Mouse (Mus musculus): Measurements from ENCODE around the gene Lrrc25. TPM values are rescaled to one million over a fixed set of nuclear protein-coding genes. Genes with fewer than 3 reads are reported as not detected.

Gene Lrrc25
- 4.0 to 6.8 TPM (median 5.4 TPM) in 4 replicates for total RNA-seq (2023; ENCODE audit: inconsistent age)

GRCm38 (mm10) chr8:70615894-70616293 lies at the start of gene Lrrc25:
Lrrc25 (plus strand) TSS chr8:70616155.

GRCm38 (mm10) chr8:70593961-70594609 lies 21.9 kb upstream of the Lrrc25 start, which contains the start of gene Isyna1:
Isyna1 (plus strand) TSS chr8:70594373.

GRCm38 (mm10) chr8:70608749-70609367 lies 7.1 kb upstream of the Lrrc25 start, which contains the start of gene Ssbp4:
Ssbp4 (minus strand) TSS chr8:70608872.

GRCm38 (mm10) chr8:70632346-70632892 lies 16.5 kb downstream of the Lrrc25 start, which contains the start of gene Gdf15:
Gdf15 (minus strand) TSS chr8:70632456.

GRCm38 (mm10) chr8:70660273-70660725 lies 44.3 kb downstream of the Lrrc25 start, which contains the start of gene Pgpep1:
Pgpep1 (minus strand) TSS chr8:70660388.

Other genes with a start within 250 kb of the Lrrc25 start
- 0.27 TPM in 1 of 4 replicates, not detected in the others for gene Comp, start 242.6 kb upstream of the Lrrc25 start, total RNA-seq (2023; ENCODE audit: inconsistent age)
- 22.3 to 28.4 TPM (median 23.9 TPM) in 4 replicates for gene Crtc1, start 176.6 kb upstream of the Lrrc25 start, total RNA-seq (2023; ENCODE audit: inconsistent age)
- 7.3 to 8.5 TPM (median 7.7 TPM) in 4 replicates for gene Klhl26, start 139.2 kb upstream of the Lrrc25 start, total RNA-seq (2023; ENCODE audit: inconsistent age)
- gene Tmem59l, start 128.8 kb upstream of the Lrrc25 start, total RNA-seq (2023; ENCODE audit: inconsistent age), result not detected in 4 replicates
- gene Crlf1, start 123.0 kb upstream of the Lrrc25 start, total RNA-seq (2023; ENCODE audit: inconsistent age), result 1.4 TPM in 1 of 4 replicates, not detected in the others
- gene Rex1bd, start 109.4 kb upstream of the Lrrc25 start, total RNA-seq (2023; ENCODE audit: inconsistent age), result 28.9 to 47.2 TPM (median 37.2 TPM) in 4 replicates
- gene Uba52, start 105.4 kb upstream of the Lrrc25 start, total RNA-seq (2023; ENCODE audit: inconsistent age), result 2,371 to 2,974 TPM (median 2,811 TPM) in 4 replicates
- 246 to 268 TPM (median 258 TPM) in 4 replicates for gene Fkbp8, start 88.4 kb upstream of the Lrrc25 start, total RNA-seq (2023; ENCODE audit: inconsistent age)
- 54.8 to 67.2 TPM (median 60.8 TPM) in 4 replicates for gene Kxd1, start 88.2 kb upstream of the Lrrc25 start, total RNA-seq (2023; ENCODE audit: inconsistent age)
- 27.0 to 37.0 TPM (median 32.5 TPM) in 4 replicates for gene Ell, start 76.7 kb upstream of the Lrrc25 start, total RNA-seq (2023; ENCODE audit: inconsistent age)
- 95.3 to 112 TPM (median 100 TPM) in 4 replicates for gene Isyna1, start 21.8 kb upstream of the Lrrc25 start, total RNA-seq (2023; ENCODE audit: inconsistent age)
- gene Ssbp4, start 7.3 kb upstream of the Lrrc25 start, total RNA-seq (2023; ENCODE audit: inconsistent age), result 61.1 to 68.9 TPM (median 66.7 TPM) in 4 replicates
- gene Gdf15, start 16.3 kb downstream of the Lrrc25 start, total RNA-seq (2023; ENCODE audit: inconsistent age), result not detected in 4 replicates
- 7.3 to 13.8 TPM (median 11.9 TPM) in 4 replicates for gene Pgpep1, start 44.2 kb downstream of the Lrrc25 start, total RNA-seq (2023; ENCODE audit: inconsistent age)
- gene Lsm4, start 57.1 kb downstream of the Lrrc25 start, total RNA-seq (2023; ENCODE audit: inconsistent age), result 110 to 142 TPM (median 130 TPM) in 4 replicates
- 2,155 to 2,567 TPM (median 2,406 TPM) in 4 replicates for gene Jund, start 82.8 kb downstream of the Lrrc25 start, total RNA-seq (2023; ENCODE audit: inconsistent age)
- 40.3 to 68.5 TPM (median 46.5 TPM) in 4 replicates for gene Iqcn, start 87.3 kb downstream of the Lrrc25 start, total RNA-seq (2023; ENCODE audit: inconsistent age)
- gene Gm3336, start 102.4 kb downstream of the Lrrc25 start, total RNA-seq (2023; ENCODE audit: inconsistent age), result 0.87 to 2.4 TPM in 2 of 4 replicates, not detected in the others
- gene Pde4c, start 107.6 kb downstream of the Lrrc25 start, total RNA-seq (2023; ENCODE audit: inconsistent age), result 2.7 to 6.0 TPM (median 3.9 TPM) in 4 replicates
- 8.1 to 11.7 TPM (median 10.3 TPM) in 4 replicates for gene Rab3a, start 138.5 kb downstream of the Lrrc25 start, total RNA-seq (2023; ENCODE audit: inconsistent age)
- gene Mpv17l2, start 144.8 kb downstream of the Lrrc25 start, total RNA-seq (2023; ENCODE audit: inconsistent age), result 23.5 to 28.2 TPM (median 25.8 TPM) in 4 replicates
- gene Pik3r2, start 160.6 kb downstream of the Lrrc25 start, total RNA-seq (2023; ENCODE audit: inconsistent age), result 23.1 to 25.4 TPM (median 24.1 TPM) in 4 replicates
- gene Mast3, start 188.9 kb downstream of the Lrrc25 start, total RNA-seq (2023; ENCODE audit: inconsistent age), result 195 to 225 TPM (median 218 TPM) in 4 replicates
- 0.70 to 2.7 TPM (median 1.5 TPM) in 4 replicates for gene Il12rb1, start 192.3 kb downstream of the Lrrc25 start, total RNA-seq (2023; ENCODE audit: inconsistent age)
- 19.3 to 21.0 TPM (median 20.2 TPM) in 4 replicates for gene Arrdc2, start 223.6 kb downstream of the Lrrc25 start, total RNA-seq (2023; ENCODE audit: inconsistent age)
- gene Kcnn1, start 247.1 kb downstream of the Lrrc25 start, total RNA-seq (2023; ENCODE audit: inconsistent age), result 0.15 to 0.18 TPM in 2 of 4 replicates, not detected in the others

All from B cell, adult (primary cell).